Mouse (Mus musculus): ENCODE results near the gene Twf2. TPM values are rescaled to one million over a fixed set of nuclear protein-coding genes. Genes with fewer than 3 reads are reported as not detected.

Twf2 gene
- polyA plus RNA-seq, 1 experiment, result 113 TPM

DNA sequence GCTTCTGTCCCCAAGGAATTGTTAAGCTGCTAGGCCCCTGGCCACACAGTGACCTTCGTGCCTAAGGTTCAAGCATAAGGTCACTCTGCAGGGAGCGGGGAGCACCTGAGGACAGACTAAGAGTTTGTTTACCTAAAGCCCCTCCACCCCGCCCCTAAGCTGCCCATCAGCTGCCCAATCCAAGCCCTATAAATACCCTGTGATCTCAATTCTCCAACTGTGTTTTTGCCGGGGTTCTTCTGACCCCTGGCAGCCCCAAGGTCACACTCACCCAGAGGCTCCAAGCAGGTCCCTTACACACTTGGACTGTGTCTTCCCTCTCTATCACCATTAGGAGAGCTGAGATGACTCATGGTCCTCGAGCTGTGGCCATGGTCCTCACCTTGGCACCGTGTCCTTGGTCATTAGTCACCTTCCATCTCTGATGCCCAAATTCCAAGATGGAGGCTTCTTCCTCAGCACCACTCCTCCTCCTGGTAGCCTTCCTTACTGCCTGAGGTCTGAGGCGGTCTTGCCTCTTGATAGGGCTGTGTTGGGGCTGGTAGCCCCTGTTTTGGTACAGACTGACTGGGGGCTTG, 2.9 kb downstream of the Twf2 start:
- Histone ChIP-seq H3K4me1 (ENCODE audit: control insufficient read depth, insufficient read depth, low read length) (peaks cover 34% of the 10 kb centered on the region), H3K27ac (ENCODE audit: insufficient read depth, low read depth, low read length) (no peak overlapping the region), H3K4me3 (ENCODE audit: insufficient read depth, low read length) (no peak overlapping the region)
- no peak for TF ChIP-seq CTCF (IDR thresholded peaks at IDR 0.05; ENCODE audit: low read depth, low read length)

GRCm38 (mm10) chr9:106206515-106206914, 3.6 kb downstream of the Twf2 start:
- Histone ChIP-seq H3K27ac (ENCODE audit: insufficient read depth, low read depth, low read length) (no peak overlapping the region), H3K4me3 (ENCODE audit: insufficient read depth, low read length) (no peak overlapping the region), H3K4me1 (ENCODE audit: control insufficient read depth, insufficient read depth, low read length) (peaks cover 34% of the 10 kb centered on the region)
- TF ChIP-seq CTCF (IDR thresholded peaks at IDR 0.05; ENCODE audit: low read depth, low read length) (no peak), POLR2A (IDR thresholded peaks at IDR 0.05; ENCODE audit: borderline replicate concordance, low read depth, low read length) (no peak)

- TF ChIP-seq POLR2A (IDR thresholded peaks at IDR 0.05; ENCODE audit: borderline replicate concordance, low read depth, low read length), result no peak
- TF ChIP-seq CTCF (IDR thresholded peaks at IDR 0.05; ENCODE audit: low read depth, low read length), result no peak
- Histone ChIP-seq H3K4me3 (ENCODE audit: insufficient read depth, low read length) (no peak overlapping the region), H3K27ac (ENCODE audit: insufficient read depth, low read depth, low read length) (no peak overlapping the region), H3K4me1 (ENCODE audit: control insufficient read depth, insufficient read depth, low read length) (peaks cover 34% of the 10 kb centered on the region)
Measured at GRCm38 (mm10) chr9:106208181-106208580, 5.3 kb downstream of the Twf2 start.

- TF ChIP-seq CTCF (IDR thresholded peaks at IDR 0.05; ENCODE audit: low read depth, low read length) (no peak), POLR2A (IDR thresholded peaks at IDR 0.05; ENCODE audit: borderline replicate concordance, low read depth, low read length) (no peak)
- Histone ChIP-seq H3K4me1 (ENCODE audit: control insufficient read depth, insufficient read depth, low read length) (peaks cover 27% of the 10 kb centered on the region), H3K4me3 (ENCODE audit: insufficient read depth, low read length) (no peak overlapping the region), H3K27ac (ENCODE audit: insufficient read depth, low read depth, low read length) (0 out of 2 replicates have a peak overlapping the region, but pooled peaks have one; percentile 19)
Measured at GRCm38 (mm10) chr9:106209954-106210353, 7.0 kb downstream of the Twf2 start.

GRCm38 (mm10) chr9:106210853-106211609, 8.1 kb downstream of the Twf2 start:
- peaks cover 16% of the 10 kb centered on the region for H3K4me1 ChIP-seq (ENCODE audit: control insufficient read depth, insufficient read depth, low read length)
- TF ChIP-seq POLR2A (IDR thresholded peaks at IDR 0.05; ENCODE audit: borderline replicate concordance, low read depth, low read length) (no peak), CTCF (IDR thresholded peaks at IDR 0.05; ENCODE audit: low read depth, low read length) (no peak)
- no peak overlapping the region for H3K27ac ChIP-seq (ENCODE audit: insufficient read depth, low read depth, low read length)
- no peak overlapping the region for H3K4me3 ChIP-seq (ENCODE audit: insufficient read depth, low read length)

- peaks cover 9% of the 10 kb centered on the region for H3K4me1 ChIP-seq (ENCODE audit: control insufficient read depth, insufficient read depth, low read length)
- TF ChIP-seq CTCF (IDR thresholded peaks at IDR 0.05; ENCODE audit: low read depth, low read length) (peak; percentile 100), POLR2A (IDR thresholded peaks at IDR 0.05; ENCODE audit: borderline replicate concordance, low read depth, low read length) (no peak)
- no peak overlapping the region for H3K27ac ChIP-seq (ENCODE audit: insufficient read depth, low read depth, low read length)
- no peak overlapping the region for H3K4me3 ChIP-seq (ENCODE audit: insufficient read depth, low read length)
Measured at GRCm38 (mm10) chr9:106211680-106212593, 9.0 kb downstream of the Twf2 start.

DNA sequence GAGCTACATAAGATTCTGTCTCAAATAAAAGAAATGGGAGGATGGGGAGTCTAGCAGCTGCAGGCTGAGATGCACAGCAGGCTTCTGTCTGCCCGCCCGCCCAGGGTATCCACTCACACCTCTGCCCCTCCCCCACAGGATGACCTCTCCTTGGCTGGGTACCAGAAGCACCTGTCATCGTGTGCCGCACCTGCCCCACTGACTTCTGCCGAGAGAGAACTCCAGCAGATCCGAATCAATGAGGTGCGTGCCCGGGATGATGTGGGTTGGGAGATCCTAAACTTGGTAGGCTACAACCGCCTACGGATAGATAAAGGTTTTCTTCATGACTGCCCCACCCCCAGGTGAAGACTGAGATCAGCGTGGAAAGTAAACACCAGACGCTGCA, 9.7 kb downstream of the Twf2 start:
- no peak overlapping the region for H3K27ac ChIP-seq (ENCODE audit: insufficient read depth, low read depth, low read length)
- H3K4me1 ChIP-seq (ENCODE audit: control insufficient read depth, insufficient read depth, low read length), result peaks cover 9% of the 10 kb centered on the region
- no peak overlapping the region for H3K4me3 ChIP-seq (ENCODE audit: insufficient read depth, low read length)
- no peak for TF ChIP-seq CTCF (IDR thresholded peaks at IDR 0.05; ENCODE audit: low read depth, low read length)
- no peak for TF ChIP-seq POLR2A (IDR thresholded peaks at IDR 0.05; ENCODE audit: borderline replicate concordance, low read depth, low read length)

DNA sequence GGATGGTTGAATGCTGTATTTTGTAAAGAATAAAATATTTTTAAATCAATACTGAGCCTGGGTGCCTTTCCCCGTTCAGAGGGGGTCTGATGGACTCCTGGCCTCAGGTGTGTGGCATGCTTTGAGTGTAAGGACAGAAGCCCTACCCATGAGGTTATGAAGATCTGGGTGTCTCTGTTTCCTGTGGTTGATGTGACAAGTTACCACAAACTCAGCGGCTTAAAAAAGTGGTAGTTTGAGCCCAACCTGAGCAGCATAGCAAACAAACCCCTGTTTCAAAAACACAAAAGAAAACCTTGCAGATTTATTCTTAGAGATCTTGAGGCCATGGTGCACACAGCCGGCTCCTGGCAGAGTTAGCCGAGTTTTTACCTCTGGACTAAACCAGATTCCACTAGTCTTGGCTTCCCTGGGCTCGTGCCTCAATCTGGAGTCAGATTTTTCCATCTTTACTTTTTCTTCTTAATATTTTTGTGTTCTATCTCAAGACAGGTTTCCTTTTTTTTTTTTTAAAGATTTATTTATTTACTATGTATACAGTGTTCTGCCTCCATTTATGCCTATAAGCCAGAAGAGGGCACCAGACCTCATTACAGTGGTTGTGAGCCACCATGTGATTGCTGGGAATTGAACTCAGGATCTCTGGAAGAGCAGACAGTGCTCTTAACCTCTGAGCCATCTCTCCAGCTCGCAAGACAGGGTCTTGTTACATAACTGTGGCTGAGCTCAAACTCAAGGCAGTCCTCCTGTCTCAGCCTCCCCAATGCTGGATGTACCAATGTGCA, 12.6 kb downstream of the Twf2 start:
- H3K4me1 ChIP-seq (ENCODE audit: control insufficient read depth, insufficient read depth, low read length), result peaks cover 4% of the 10 kb centered on the region; the same call in 1 of the 2 replicates
- TF ChIP-seq POLR2A (IDR thresholded peaks at IDR 0.05; ENCODE audit: borderline replicate concordance, low read depth, low read length) (no peak), CTCF (IDR thresholded peaks at IDR 0.05; ENCODE audit: low read depth, low read length) (no peak)
- H3K27ac ChIP-seq (ENCODE audit: insufficient read depth, low read depth, low read length), result no peak overlapping the region
- no peak overlapping the region for H3K4me3 ChIP-seq (ENCODE audit: insufficient read depth, low read length)

- no peak overlapping the region for H3K27ac ChIP-seq (ENCODE audit: insufficient read depth, low read depth, low read length)
- H3K4me1 ChIP-seq (ENCODE audit: control insufficient read depth, insufficient read depth, low read length), result peaks cover 15% of the 10 kb centered on the region
- TF ChIP-seq CTCF (IDR thresholded peaks at IDR 0.05; ENCODE audit: low read depth, low read length) (no peak), POLR2A (IDR thresholded peaks at IDR 0.05; ENCODE audit: borderline replicate concordance, low read depth, low read length) (no peak)
- H3K4me3 ChIP-seq (ENCODE audit: insufficient read depth, low read length), result no peak overlapping the region
Measured at GRCm38 (mm10) chr9:106216971-106217370, 14.1 kb downstream of the Twf2 start.
